Mouse (Mus musculus): ENCODE measurements around the gene Plpp4. TPM values are rescaled to one million over a fixed set of nuclear protein-coding genes. Genes with fewer than 3 reads are reported as not detected.

The Plpp4 gene
- total and polyA plus RNA-seq, 3 experiments, result not detected

DNA sequence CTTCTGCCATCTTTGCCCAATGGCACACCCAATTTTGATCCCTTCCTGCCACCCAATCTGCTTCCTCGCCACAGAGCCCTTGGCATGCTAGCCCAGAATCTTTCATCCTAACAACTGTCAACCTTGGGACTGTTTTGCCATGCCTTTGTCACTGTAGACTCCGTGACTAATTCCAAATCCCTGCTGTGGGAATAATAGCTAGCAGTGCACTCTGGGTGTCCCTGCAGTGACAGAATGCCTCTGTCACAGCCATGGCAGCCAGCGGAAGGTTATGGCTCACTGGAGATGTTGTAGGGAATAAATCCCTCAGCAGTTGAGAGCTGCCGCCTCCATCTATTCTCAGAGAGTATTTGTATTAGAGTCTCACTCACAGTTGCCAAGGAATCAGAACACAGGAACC lies 158.3 kb downstream of the Plpp4 start:
- in situ Hi-C loops (cut with MboI; ENCODE audit: low pct_ligation_motif_present, low pct_unique_long_range_greater_than_20kb, low sequenced_read_pairs) (no loop called here), dilution Hi-C loops (cut with MboI; ENCODE audit: extremely low pct_ligation_motif_present, extremely low pct_unique_long_range_greater_than_20kb, low sequenced_read_pairs) (no loop called here)
- Histone ChIP-seq H3K9me3 (replicated peaks; ENCODE audit: low read length) (no peaks in the 10 kb centered on the region), H3K4me2 (ENCODE audit: insufficient read depth, low read depth, poor library complexity, severe bottlenecking) (no peak overlapping the region), H3K27ac (ENCODE audit: insufficient read depth, low read depth) (no peak overlapping the region), H3K4me1 (ENCODE audit: control insufficient read depth in 1 of 2, insufficient read depth in 2 of 2) (no peaks in the 10 kb centered on the region), H3K4me3 (replicated peaks in 1 of 3; ENCODE audit: low read depth in 2 of 3, low read length in 2 of 3, poor library complexity in 1 of 3) (no peak overlapping the region), H3K27me3 (replicated peaks) (peaks cover 63% of the 10 kb centered on the region), H3K9ac (ENCODE audit: insufficient read depth, low read depth) (no peak overlapping the region), H3K36me3 (replicated peaks in 1 of 2; ENCODE audit: control insufficient read depth in 1 of 2, insufficient read depth in 1 of 2, low read length in 1 of 2) (no peaks in the 10 kb centered on the region), H3K79me2 (replicated peaks; ENCODE audit: control insufficient read depth, extremely low read depth, insufficient read depth, poor library complexity, severe bottlenecking) (no peaks in the 10 kb centered on the region)
- TF ChIP-seq HCFC1 (IDR thresholded peaks at IDR 0.05; ENCODE audit: low read depth, low read length) (no peak), POLR2A (IDR thresholded peaks at IDR 0.05; ENCODE audit: low read depth, low read length) (no peak), POLR2AphosphoS2 (IDR thresholded peaks at IDR 0.05; ENCODE audit: low read depth, low read length) (no peak), E2F4 (IDR thresholded peaks at IDR 0.05; ENCODE audit: insufficient replicate concordance, low read depth, low read length) (no peak), KAT2A (IDR thresholded peaks at IDR 0.05; ENCODE audit: insufficient replicate concordance, low read length) (no peak), MAZ (IDR thresholded peaks at IDR 0.05; ENCODE audit: low read depth, low read length) (no peak), ELF1 (IDR thresholded peaks at IDR 0.05; ENCODE audit: low read depth, low read length) (no peak), ZKSCAN1 (IDR thresholded peaks at IDR 0.05; ENCODE audit: borderline replicate concordance, low read depth, low read length) (no peak), MYC (IDR thresholded peaks at IDR 0.05; ENCODE audit: low read depth, low read length) (no peak)
- no peak for DNase-seq (ENCODE audit: extremely low read depth)

DNA sequence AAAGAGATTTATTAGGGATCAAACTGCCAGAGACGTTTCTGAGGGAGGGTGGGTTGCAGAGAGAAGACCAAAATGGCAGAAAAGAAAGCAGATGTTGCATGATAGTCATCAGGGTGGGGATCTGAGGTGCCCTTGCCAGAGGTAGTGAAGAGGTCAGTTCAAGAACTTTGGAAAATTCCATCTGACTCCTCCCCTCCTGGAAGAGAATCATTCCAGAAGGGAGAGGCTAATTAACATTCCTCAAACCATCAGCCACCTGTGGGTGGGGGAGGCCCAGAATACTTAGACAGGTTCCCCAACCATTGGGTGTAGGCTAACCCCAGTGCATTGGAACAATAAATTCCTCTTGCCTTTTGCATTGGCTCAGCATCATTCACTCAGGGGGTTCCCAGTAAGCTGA lies 164.3 kb downstream of the Plpp4 start:
- no peak overlapping the region for H3K27ac ChIP-seq (ENCODE audit: insufficient read depth, low read depth)

DNA sequence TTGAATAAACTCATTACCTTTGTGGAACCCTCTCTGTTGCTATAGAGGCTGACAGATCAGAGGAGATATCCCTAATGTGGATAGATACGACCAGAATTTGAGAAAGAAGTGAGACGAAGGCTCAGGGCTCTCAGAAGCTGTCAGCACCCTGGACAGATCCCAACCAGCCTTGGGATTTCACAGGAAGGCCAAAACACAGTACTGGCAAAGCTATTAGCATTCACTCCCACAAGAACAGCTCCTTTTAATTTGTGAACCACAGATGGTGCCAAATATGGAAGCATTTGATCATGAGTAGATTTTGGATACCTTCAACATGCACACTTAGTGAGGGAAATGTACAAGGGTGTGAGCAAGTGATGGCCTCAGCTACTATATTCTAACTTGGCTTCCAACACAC lies 168.7 kb downstream of the Plpp4 start:
- H3K79me2 ChIP-seq (replicated peaks; ENCODE audit: control insufficient read depth, extremely low read depth, insufficient read depth, poor library complexity, severe bottlenecking), result no peaks in the 10 kb centered on the region
- no peak for DNase-seq (ENCODE audit: extremely low read depth)
- H3K36me3 ChIP-seq (replicated peaks in 1 of 2; ENCODE audit: control insufficient read depth in 1 of 2, insufficient read depth in 1 of 2, low read length in 1 of 2), result no peaks in the 10 kb centered on the region
- H3K4me1 ChIP-seq (ENCODE audit: control insufficient read depth in 1 of 2, insufficient read depth in 2 of 2), result no peaks in the 10 kb centered on the region
- no peak overlapping the region for H3K27ac ChIP-seq (ENCODE audit: insufficient read depth, low read depth)
- dilution Hi-C loops (cut with MboI; ENCODE audit: extremely low pct_ligation_motif_present, extremely low pct_unique_long_range_greater_than_20kb, low sequenced_read_pairs) (no loop called here), in situ Hi-C loops (cut with MboI; ENCODE audit: low pct_ligation_motif_present, low pct_unique_long_range_greater_than_20kb, low sequenced_read_pairs) (no loop called here)
- H3K4me2 ChIP-seq (ENCODE audit: insufficient read depth, low read depth, poor library complexity, severe bottlenecking), result no peak overlapping the region
- H3K4me3 ChIP-seq (replicated peaks in 1 of 3; ENCODE audit: low read depth in 2 of 3, low read length in 2 of 3, poor library complexity in 1 of 3), result no peak overlapping the region
- peaks cover 64% of the 10 kb centered on the region for H3K27me3 ChIP-seq (replicated peaks)
- H3K9ac ChIP-seq (ENCODE audit: insufficient read depth, low read depth), result no peak overlapping the region
- H3K9me3 ChIP-seq (replicated peaks; ENCODE audit: low read length), result peaks cover 6% of the 10 kb centered on the region
- TF ChIP-seq POLR2A (IDR thresholded peaks at IDR 0.05; ENCODE audit: low read depth, low read length) (no peak), EP300 (IDR thresholded peaks at IDR 0.05; ENCODE audit: low read length) (no peak)

More for the DNA sequence above, 164.3 kb downstream of the Plpp4 start:
- dilution Hi-C loops (cut with MboI; ENCODE audit: extremely low pct_ligation_motif_present, extremely low pct_unique_long_range_greater_than_20kb, low sequenced_read_pairs), result no loop called here
- no peaks in the 10 kb centered on the region for H3K79me2 ChIP-seq (replicated peaks; ENCODE audit: control insufficient read depth, extremely low read depth, insufficient read depth, poor library complexity, severe bottlenecking)
- H3K9me3 ChIP-seq (replicated peaks; ENCODE audit: low read length), result no peaks in the 10 kb centered on the region
- in situ Hi-C loops (cut with MboI; ENCODE audit: low pct_ligation_motif_present, low pct_unique_long_range_greater_than_20kb, low sequenced_read_pairs), result no loop called here
- no peak overlapping the region for H3K4me3 ChIP-seq (replicated peaks in 1 of 3; ENCODE audit: low read depth in 2 of 3, low read length in 2 of 3, poor library complexity in 1 of 3)
- H3K4me1 ChIP-seq (ENCODE audit: control insufficient read depth in 1 of 2, insufficient read depth in 2 of 2), result no peaks in the 10 kb centered on the region
- H3K27me3 ChIP-seq (replicated peaks), result peaks cover 46% of the 10 kb centered on the region
- no peak for DNase-seq (ENCODE audit: extremely low read depth)
- H3K9ac ChIP-seq (ENCODE audit: insufficient read depth, low read depth), result no peak overlapping the region
- H3K4me2 ChIP-seq (ENCODE audit: insufficient read depth, low read depth, poor library complexity, severe bottlenecking), result no peak overlapping the region
- H3K36me3 ChIP-seq (replicated peaks in 1 of 2; ENCODE audit: control insufficient read depth in 1 of 2, insufficient read depth in 1 of 2, low read length in 1 of 2), result no peaks in the 10 kb centered on the region
- TF ChIP-seq MEF2A (IDR thresholded peaks at IDR 0.05; ENCODE audit: borderline replicate concordance, low read depth, low read length), result no peak
- TF ChIP-seq ZNF384 (IDR thresholded peaks at IDR 0.05; ENCODE audit: low read depth, low read length), result no peak
- no peak for TF ChIP-seq RAD21 (IDR thresholded peaks at IDR 0.05; ENCODE audit: low read depth, low read length)
